Mouse (Mus musculus) E14TG2a.4 (cell line): ENCODE measurements at regions not wholly inside any gene's neighbourhood (a gene's known extent, or its start where the extent isn't known, plus 50 kb on each side); places are given as distances from the start of the nearest gene placed in this dataset.

Experiments used
- CTCF ChIP-seq: conservative IDR thresholded peaks from 2 replicates; pipeline ENCODE4 v1.5.1; 2014; ENCODE audit warnings: low read length
- NANOG ChIP-seq: IDR thresholded peaks from 2 replicates; pipeline ENCODE4 v1.6.1; 2014; ENCODE audit warnings: borderline replicate concordance, low read length, mixed read lengths
- POU5F1 ChIP-seq: IDR thresholded peaks from 2 replicates; pipeline ENCODE4 v1.6.1; 2014; ENCODE audit warnings: low read length, borderline replicate concordance

- TF ChIP-seq CTCF (no peak), POU5F1 (no peak), NANOG (no peak)
Observed at GRCm38 (mm10) chr3:57136847-57137246, 164.9 kb downstream of the Tm4sf1 start.
